Mouse (Mus musculus) heart, postnatal 0 days (tissue): ENCODE measurements at regions not wholly inside any gene's neighbourhood (a gene's known extent, or its start where the extent isn't known, plus 50 kb on each side); places are given as distances from the start of the nearest gene placed in this dataset.

ENCODE experiments used
- ATAC-seq: fragments of 200-750 bp; cut with Nextera tagmentation; 2 replicates; pipeline ENCODE4 v1.8.0; 2017; ENCODE audit warnings: low read depth, moderate number of reproducible peaks, moderate library complexity; ENCODE audit not compliant: insufficient read depth
- DNase-seq: peaks from one replicate; pipeline ENCODE4 v3.0.0-alpha.2; 2016; ENCODE audit warnings: low spot score
- H3K27ac ChIP-seq: fragments of 300-500 bp; sonication (generic); 2 replicates; pipeline ENCODE4 v1.5.1; 2014; ENCODE audit warnings: low read depth, mild to moderate bottlenecking
- H3K27me3 ChIP-seq: fragments of 300-500 bp; sonication (generic); 2 replicates; pipeline ENCODE4 v1.6.1; 2014; ENCODE audit warnings: low read length, mixed read lengths; ENCODE audit not compliant: control insufficient read depth, insufficient read depth
- H3K36me3 ChIP-seq: fragments of 300-500 bp; sonication (generic); replicated peaks from 2 replicates; pipeline ENCODE4 v1.6.1; 2014; ENCODE audit warnings: low read length, mixed read lengths; ENCODE audit not compliant: control insufficient read depth, insufficient read depth
- H3K4me1 ChIP-seq: fragments of 300-500 bp; sonication (generic); 2 replicates; pipeline ENCODE4 v1.6.1; 2014; ENCODE audit warnings: antibody characterized with exemption; ENCODE audit not compliant: control insufficient read depth, insufficient read depth
- H3K4me2 ChIP-seq: fragments of 300-500 bp; sonication (generic); 2 replicates; pipeline ENCODE4 v1.6.1; 2014; ENCODE audit warnings: low read depth, mild to moderate bottlenecking, low read length, moderate library complexity
- H3K4me3 ChIP-seq: fragments of 300-500 bp; sonication (generic); 2 replicates; pipeline ENCODE4 v1.5.1; 2014; ENCODE audit warnings: low read depth, low read length
- H3K9ac ChIP-seq: fragments of 300-500 bp; sonication (generic); replicated peaks from 2 replicates; pipeline ENCODE4 v1.6.1; 2014; ENCODE audit warnings: low read depth, low read length, mixed read lengths
- H3K9me3 ChIP-seq: fragments of 300-500 bp; sonication (generic); replicated peaks from 2 replicates; pipeline ENCODE4 v1.6.1; 2016; ENCODE audit warnings: low read length; ENCODE audit not compliant: control insufficient read depth
- CTCF ChIP-seq: IDR thresholded peaks from 2 replicates; pipeline ENCODE4 v1.5.1; 2016; ENCODE audit warnings: antibody characterized with exemption, control low read depth, low read depth
- EP300 ChIP-seq: IDR thresholded peaks from 2 replicates; pipeline ENCODE4 v1.6.1; 2016; ENCODE audit warnings: antibody characterized with exemption, low read depth
- WGBS: fragments of 180-500 bp; shearing (Covaris S2); extraction: QIAGEN DNeasy Blood & Tissue Kit; methylation state at CpG from one replicate; pipeline ENCODE4 v1.1.7; 2014; 5-methylcytosine and 5-hydroxymethylcytosine counted together

DNA sequence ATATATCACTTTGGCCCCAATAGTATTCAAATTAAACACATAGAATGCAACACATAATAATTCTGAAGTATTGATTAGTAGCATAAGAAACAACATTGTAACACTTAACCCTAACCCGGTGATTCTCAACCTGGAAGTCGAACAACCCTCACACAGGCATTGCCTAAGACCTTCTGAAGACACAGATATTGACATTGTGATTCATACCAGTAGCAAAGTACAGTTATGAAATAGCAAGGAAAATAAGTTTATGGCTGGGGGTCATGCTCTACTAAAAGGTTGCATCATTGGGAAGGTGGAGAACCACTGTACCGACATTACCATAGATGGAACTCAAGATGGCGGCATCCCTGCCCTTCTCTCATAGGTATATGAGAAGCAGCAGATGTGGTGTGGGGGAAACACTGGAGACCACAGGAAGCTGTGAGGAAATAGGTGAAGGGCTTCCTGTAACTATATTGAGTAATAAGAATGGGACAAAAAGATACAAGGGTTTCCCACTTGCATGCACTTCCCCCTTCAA, 231.1 kb upstream of the Hnrnpa3 start:
- Histone ChIP-seq H3K9ac (no peak overlapping the region), H3K27ac (no peak overlapping the region), H3K4me3 (no peak overlapping the region), H3K9me3 (no peaks in the 10 kb centered on the region), H3K4me2 (no peak overlapping the region), H3K36me3 (no peaks in the 10 kb centered on the region), H3K27me3 (no peaks in the 10 kb centered on the region), H3K4me1 (no peaks in the 10 kb centered on the region)
- TF ChIP-seq CTCF (no peak), EP300 (no peak)
- ATAC-seq (no peak), DNase-seq (no peak)
- 87% methylated on average over 4 of the region's 4 CpGs for WGBS

DNA sequence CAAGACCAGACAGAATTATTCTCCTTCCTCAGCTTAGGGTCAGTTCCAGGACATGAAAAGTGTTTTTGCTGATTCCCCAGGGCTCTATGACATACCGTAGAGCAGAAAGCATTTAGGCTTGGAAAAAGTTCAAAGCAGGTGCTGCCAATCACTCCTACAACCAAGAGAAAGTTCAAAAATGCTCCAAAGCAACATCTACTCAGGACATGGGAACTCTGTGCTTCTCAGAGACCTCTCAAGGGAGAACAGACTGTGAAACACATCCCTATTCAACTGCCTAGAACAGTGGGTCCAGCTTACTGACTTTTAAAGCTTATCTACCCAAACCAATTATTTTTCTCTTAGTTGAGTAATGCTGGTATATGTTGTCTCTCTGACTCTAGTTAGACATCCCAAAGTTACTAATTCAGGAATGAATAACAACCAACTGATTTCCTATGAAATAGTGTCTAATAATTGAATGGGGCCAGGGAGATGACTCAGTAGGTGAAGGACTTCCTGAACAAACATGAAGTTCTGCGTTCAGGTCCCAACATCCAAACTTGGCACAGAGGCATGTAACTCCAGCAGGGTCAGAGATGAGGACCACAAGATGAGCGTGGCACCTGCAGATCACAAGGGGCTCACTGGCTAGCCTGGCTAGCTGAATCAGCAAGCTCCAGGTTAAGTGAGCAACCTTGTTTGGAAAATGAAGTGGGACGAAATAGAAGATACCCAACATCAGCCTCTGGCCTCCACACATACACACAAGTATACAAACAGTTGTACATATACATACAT, 228.7 kb upstream of the Hnrnpa3 start:
- H3K4me2 ChIP-seq, result no peak overlapping the region
- H3K27me3 ChIP-seq, result no peaks in the 10 kb centered on the region
- no peak overlapping the region for H3K27ac ChIP-seq
- WGBS, result 67% methylated on average over 4 of the region's 4 CpGs
- H3K36me3 ChIP-seq, result no peaks in the 10 kb centered on the region
- no peaks in the 10 kb centered on the region for H3K9me3 ChIP-seq
- DNase-seq (no peak), ATAC-seq (no peak)
- TF ChIP-seq CTCF, result no peak
- TF ChIP-seq EP300, result no peak
- no peak overlapping the region for H3K4me3 ChIP-seq
- no peak overlapping the region for H3K9ac ChIP-seq
- no peaks in the 10 kb centered on the region for H3K4me1 ChIP-seq

DNA sequence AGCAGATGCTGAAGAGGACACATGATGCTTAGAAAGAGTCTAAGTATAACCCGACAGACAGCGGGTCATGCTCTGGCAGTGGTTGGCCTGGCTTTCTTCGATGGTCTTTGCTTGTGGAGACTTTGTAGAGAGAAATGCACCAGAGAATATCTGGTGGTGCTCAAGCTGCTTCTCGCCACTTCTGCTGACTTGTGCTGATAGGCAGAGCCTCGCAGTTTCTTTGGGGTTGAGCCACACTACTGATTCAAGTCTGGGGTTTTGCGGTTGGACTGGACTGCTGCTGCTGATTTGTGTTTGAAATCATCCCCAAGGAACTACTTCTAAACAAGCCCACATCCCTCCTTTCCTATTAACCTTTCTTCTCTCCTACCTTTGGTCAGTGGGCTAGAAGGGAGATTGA, 227.1 kb upstream of the Hnrnpa3 start:
- WGBS, result 64% methylated on average over 6 of the region's 6 CpGs
- H3K4me1 ChIP-seq, result no peaks in the 10 kb centered on the region
- no peaks in the 10 kb centered on the region for H3K27me3 ChIP-seq
- H3K9me3 ChIP-seq, result no peaks in the 10 kb centered on the region
- no peak overlapping the region for H3K4me3 ChIP-seq
- H3K9ac ChIP-seq, result no peak overlapping the region
- H3K36me3 ChIP-seq, result no peaks in the 10 kb centered on the region
- H3K4me2 ChIP-seq, result no peak overlapping the region
- no peak for TF ChIP-seq EP300
- TF ChIP-seq CTCF, result no peak
- H3K27ac ChIP-seq, result no peak overlapping the region
- ATAC-seq (no peak), DNase-seq (no peak)

DNA sequence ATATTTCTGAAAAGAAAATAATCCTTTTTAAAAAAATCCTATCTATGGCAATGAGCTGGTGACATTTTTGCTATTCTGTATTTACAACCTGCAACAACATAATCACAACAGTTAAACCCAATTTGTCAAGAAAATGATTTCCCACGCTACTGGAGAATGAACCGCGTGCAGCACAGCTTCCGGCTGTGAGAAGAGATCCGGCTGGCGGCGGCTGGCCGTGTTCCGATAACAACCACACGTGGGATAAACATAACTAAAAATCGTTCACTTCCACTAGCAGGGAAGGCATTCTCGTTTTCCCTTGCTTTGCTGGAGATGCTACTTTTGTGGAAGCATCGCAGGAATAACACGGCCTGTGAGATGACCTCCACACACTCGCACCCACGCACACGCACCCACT, 224.5 kb upstream of the Hnrnpa3 start:
- no peak overlapping the region for H3K4me2 ChIP-seq
- no peaks in the 10 kb centered on the region for H3K27me3 ChIP-seq
- H3K36me3 ChIP-seq, result no peaks in the 10 kb centered on the region
- no peak overlapping the region for H3K9ac ChIP-seq
- no peaks in the 10 kb centered on the region for H3K4me1 ChIP-seq
- no peaks in the 10 kb centered on the region for H3K9me3 ChIP-seq
- TF ChIP-seq CTCF (no peak), EP300 (no peak)
- H3K27ac ChIP-seq, result no peak overlapping the region
- 85% methylated on average over 17 of the region's 17 CpGs for WGBS
- no peak overlapping the region for H3K4me3 ChIP-seq
- no peak for ATAC-seq
- DNase-seq, result no peak

DNA sequence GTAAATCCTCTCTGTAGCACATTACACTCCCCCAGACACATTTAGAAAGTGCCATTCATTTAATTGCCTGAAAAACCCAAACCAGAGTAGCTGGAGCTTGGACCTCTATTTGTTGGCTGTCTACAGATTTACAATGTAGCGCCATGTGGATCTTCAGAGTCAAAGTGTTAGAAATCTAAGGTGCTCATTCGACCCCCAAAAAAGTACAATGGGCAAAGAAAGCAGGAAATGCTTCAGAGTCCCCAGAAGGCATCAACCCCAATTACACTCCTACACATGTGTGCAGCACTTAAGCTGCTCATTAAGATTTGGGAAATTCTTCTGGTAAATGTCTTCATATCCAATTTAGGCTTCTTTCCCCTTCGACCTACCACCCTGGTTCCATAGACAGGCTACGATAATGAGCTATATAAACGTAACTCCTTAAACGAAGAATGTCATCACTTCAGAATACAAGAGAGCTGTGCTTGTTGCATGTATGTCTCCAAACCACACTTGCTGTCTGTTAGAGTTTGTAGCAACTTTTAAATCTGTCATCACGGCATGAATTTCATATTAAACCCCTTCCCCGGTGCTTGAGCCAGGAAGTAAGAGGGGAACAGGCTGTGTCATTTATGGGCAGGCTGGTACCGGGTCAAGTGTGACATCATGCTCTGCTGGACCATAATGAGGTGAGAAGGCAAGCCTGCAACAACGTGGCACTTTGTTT, 219.4 kb upstream of the Hnrnpa3 start:
- no peak for ATAC-seq
- Histone ChIP-seq H3K27me3 (no peaks in the 10 kb centered on the region), H3K27ac (no peak overlapping the region), H3K4me1 (no peaks in the 10 kb centered on the region), H3K9ac (no peak overlapping the region), H3K36me3 (no peaks in the 10 kb centered on the region), H3K4me3 (no peak overlapping the region), H3K9me3 (no peaks in the 10 kb centered on the region), H3K4me2 (no peak overlapping the region)
- 64% methylated on average over 10 of the region's 10 CpGs for WGBS
- no peak for DNase-seq
- TF ChIP-seq EP300, result no peak
- no peak for TF ChIP-seq CTCF
